Mouse (Mus musculus): Measurements from ENCODE around the gene Ina. TPM values are rescaled to one million over a fixed set of nuclear protein-coding genes. Genes with fewer than 3 reads are reported as not detected.

Gene Ina
- polyA plus RNA-seq, 1 experiment: not detected

GRCm38 (mm10) chr19:47012521-47013130, 1.9 kb upstream of the Ina start:
- Histone ChIP-seq H3K4me1 (ENCODE audit: control insufficient read depth, insufficient read depth, low read length) (peaks cover 1% of the 10 kb centered on the region), H3K4me3 (replicated peaks; ENCODE audit: control insufficient read depth, low read depth, low read length) (no peak overlapping the region), H3K27ac (ENCODE audit: control insufficient read depth, insufficient read depth, low read depth, low read length, poor library complexity) (no peak overlapping the region)
- 86% methylated on average over 15 of the region's 15 CpGs for WGBS
- no peak for TF ChIP-seq CTCF (IDR thresholded peaks at IDR 0.05; ENCODE audit: control insufficient read depth, insufficient read depth, low read length)
- TF ChIP-seq POLR2A (IDR thresholded peaks at IDR 0.05; ENCODE audit: borderline replicate concordance, control insufficient read depth, low read depth, low read length): no peak

DNA sequence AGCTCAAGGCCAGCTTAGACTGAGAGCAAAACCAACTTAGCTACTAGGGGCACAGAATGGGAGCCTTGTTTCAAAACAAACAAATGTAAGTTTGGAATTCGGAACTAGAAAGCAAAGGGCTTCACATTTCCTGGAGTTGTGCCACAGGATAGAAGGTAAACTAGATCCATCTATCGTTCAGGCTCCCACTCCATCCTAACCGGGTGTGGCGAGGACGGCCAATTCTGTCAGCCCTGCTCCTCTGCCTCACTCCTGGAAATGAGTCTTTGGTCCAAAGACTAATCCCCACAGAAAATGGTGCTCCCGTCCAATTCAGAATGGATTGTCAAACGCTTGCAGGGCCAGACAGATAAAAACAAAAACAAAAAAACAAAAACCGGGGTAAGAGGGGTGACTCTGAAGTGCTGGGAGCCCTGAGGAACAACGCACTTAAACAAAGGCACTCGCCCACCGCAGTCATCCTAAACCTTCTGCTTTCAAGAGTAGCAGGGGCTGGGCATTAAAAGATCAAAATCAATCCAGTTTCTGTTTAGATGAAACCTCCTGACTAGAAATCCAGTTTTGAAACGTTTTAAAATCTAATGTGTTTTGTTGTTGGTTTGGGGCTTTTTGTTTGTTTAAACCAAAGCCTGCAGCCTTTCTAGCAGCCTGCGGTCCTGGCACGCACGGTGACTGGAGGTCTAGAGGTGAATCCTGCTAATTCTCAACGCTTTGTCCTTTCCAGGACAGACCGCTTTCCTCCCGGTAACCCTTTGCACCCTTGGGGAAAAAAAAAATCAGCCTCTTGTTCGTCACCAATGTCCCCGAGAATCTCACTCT, 949 bp upstream of the Ina start:
- TF ChIP-seq POLR2A (IDR thresholded peaks at IDR 0.05; ENCODE audit: borderline replicate concordance, control insufficient read depth, low read depth, low read length) (no peak), CTCF (IDR thresholded peaks at IDR 0.05; ENCODE audit: control insufficient read depth, insufficient read depth, low read length) (no peak)
- 23% methylated on average over 20 of the region's 20 CpGs for WGBS
- H3K4me3 ChIP-seq (replicated peaks; ENCODE audit: control insufficient read depth, low read depth, low read length): no peak overlapping the region
- H3K4me1 ChIP-seq (ENCODE audit: control insufficient read depth, insufficient read depth, low read length): peaks cover 1% of the 10 kb centered on the region
- no peak overlapping the region for H3K27ac ChIP-seq (ENCODE audit: control insufficient read depth, insufficient read depth, low read depth, low read length, poor library complexity)

GRCm38 (mm10) chr19:47014159-47014446, 395 bp upstream of the Ina start:
- H3K4me1 ChIP-seq (ENCODE audit: control insufficient read depth, insufficient read depth, low read length): peaks cover 1% of the 10 kb centered on the region
- WGBS: 10% methylated on average over 11 of the region's 11 CpGs
- H3K4me3 ChIP-seq (replicated peaks; ENCODE audit: control insufficient read depth, low read depth, low read length): no peak overlapping the region
- no peak overlapping the region for H3K27ac ChIP-seq (ENCODE audit: control insufficient read depth, insufficient read depth, low read depth, low read length, poor library complexity)
- no peak for TF ChIP-seq POLR2A (IDR thresholded peaks at IDR 0.05; ENCODE audit: borderline replicate concordance, control insufficient read depth, low read depth, low read length)
- no peak for TF ChIP-seq CTCF (IDR thresholded peaks at IDR 0.05; ENCODE audit: control insufficient read depth, insufficient read depth, low read length)

GRCm38 (mm10) chr19:47015396-47015795, 898 bp downstream of the Ina start:
- no peak overlapping the region for H3K4me3 ChIP-seq (replicated peaks; ENCODE audit: control insufficient read depth, low read depth, low read length)
- WGBS: 5% methylated on average over 37 of the region's 37 CpGs
- H3K27ac ChIP-seq (ENCODE audit: control insufficient read depth, insufficient read depth, low read depth, low read length, poor library complexity): no peak overlapping the region; the same call in 1 of the 2 replicates
- TF ChIP-seq CTCF (IDR thresholded peaks at IDR 0.05; ENCODE audit: control insufficient read depth, insufficient read depth, low read length) (no peak), POLR2A (IDR thresholded peaks at IDR 0.05; ENCODE audit: borderline replicate concordance, control insufficient read depth, low read depth, low read length) (0 out of 2 replicates have a peak, but pooled peaks have one; percentile 16)
- H3K4me1 ChIP-seq (ENCODE audit: control insufficient read depth, insufficient read depth, low read length): no peaks in the 10 kb centered on the region; the same call in 1 of the 2 replicates

DNA sequence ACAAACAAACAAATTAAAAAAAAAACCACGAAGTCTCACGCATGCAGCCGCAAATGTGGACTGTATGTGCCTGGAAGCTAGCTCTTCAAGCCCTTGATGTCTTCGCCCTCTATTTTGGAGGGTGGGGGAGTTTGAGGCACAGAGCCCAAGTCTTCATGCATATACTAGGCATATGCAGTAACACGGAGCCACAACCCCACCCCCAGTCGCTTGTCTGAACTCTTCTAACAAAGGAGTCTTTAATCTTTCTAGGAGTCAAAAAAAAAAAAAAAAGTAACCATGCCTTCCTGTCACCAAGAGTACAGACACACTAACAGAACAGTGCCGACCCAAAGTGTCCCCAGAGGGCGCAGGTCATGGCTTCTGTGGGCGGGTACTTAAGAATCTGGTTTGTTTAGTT, 1.5 kb downstream of the Ina start:
- Histone ChIP-seq H3K4me1 (ENCODE audit: control insufficient read depth, insufficient read depth, low read length) (no peaks in the 10 kb centered on the region; the same call in 1 of the 2 replicates), H3K27ac (ENCODE audit: control insufficient read depth, insufficient read depth, low read depth, low read length, poor library complexity) (no peak overlapping the region), H3K4me3 (replicated peaks; ENCODE audit: control insufficient read depth, low read depth, low read length) (no peak overlapping the region)
- no peak for TF ChIP-seq CTCF (IDR thresholded peaks at IDR 0.05; ENCODE audit: control insufficient read depth, insufficient read depth, low read length)
- TF ChIP-seq POLR2A (IDR thresholded peaks at IDR 0.05; ENCODE audit: borderline replicate concordance, control insufficient read depth, low read depth, low read length): no peak
- 11% methylated on average over 9 of the region's 9 CpGs for WGBS

DNA sequence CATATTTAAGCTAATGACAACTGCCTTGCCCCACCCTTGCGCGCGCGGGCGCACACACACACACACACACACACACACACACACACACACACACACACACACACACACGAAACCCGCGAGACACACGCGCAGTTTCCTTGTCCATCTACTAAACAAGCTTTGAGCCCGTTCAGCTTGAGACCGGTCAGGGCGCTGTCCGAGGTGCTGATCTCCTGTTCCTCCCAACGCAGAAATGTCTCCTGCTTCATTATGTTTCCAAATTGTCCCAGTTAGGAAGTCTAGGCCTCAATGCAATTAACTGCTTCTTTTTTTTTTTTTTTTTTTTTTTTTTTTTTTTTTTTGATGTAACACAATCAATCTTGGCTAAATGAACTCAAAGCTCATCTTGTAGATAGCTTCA, 2.0 kb downstream of the Ina start:
- Histone ChIP-seq H3K4me1 (ENCODE audit: control insufficient read depth, insufficient read depth, low read length) (no peaks in the 10 kb centered on the region; the same call in 1 of the 2 replicates), H3K27ac (ENCODE audit: control insufficient read depth, insufficient read depth, low read depth, low read length, poor library complexity) (no peak overlapping the region), H3K4me3 (replicated peaks; ENCODE audit: control insufficient read depth, low read depth, low read length) (no peak overlapping the region)
- 0 out of 2 replicates have a peak, but pooled peaks have one; percentile 12 for TF ChIP-seq CTCF (IDR thresholded peaks at IDR 0.05; ENCODE audit: control insufficient read depth, insufficient read depth, low read length)
- no peak for TF ChIP-seq POLR2A (IDR thresholded peaks at IDR 0.05; ENCODE audit: borderline replicate concordance, control insufficient read depth, low read depth, low read length)
- WGBS: under 1% methylated on average over 15 of the region's 15 CpGs

DNA sequence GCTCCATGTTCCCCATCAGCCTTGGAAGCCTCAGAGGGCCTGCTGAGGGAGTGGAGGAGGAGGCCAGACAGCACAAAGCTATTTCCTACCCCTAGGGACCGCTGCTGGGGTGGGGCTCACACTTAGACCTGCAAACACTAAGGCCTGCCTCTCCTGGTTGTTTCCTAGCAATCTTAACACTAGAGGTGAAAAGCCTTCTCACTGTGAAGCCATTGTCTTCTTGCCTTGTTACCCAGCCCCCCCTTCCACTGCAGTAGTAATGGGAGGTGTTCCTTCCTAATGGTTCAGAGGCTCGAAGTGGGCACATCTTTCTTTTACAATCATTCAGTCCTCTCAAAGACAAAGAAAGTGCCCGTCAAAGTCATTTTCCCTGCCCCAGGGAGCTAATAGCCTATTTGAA, 3.3 kb downstream of the Ina start:
- Histone ChIP-seq H3K4me3 (replicated peaks; ENCODE audit: control insufficient read depth, low read depth, low read length) (no peak overlapping the region), H3K27ac (ENCODE audit: control insufficient read depth, insufficient read depth, low read depth, low read length, poor library complexity) (no peak overlapping the region), H3K4me1 (ENCODE audit: control insufficient read depth, insufficient read depth, low read length) (no peaks in the 10 kb centered on the region)
- no peak for TF ChIP-seq CTCF (IDR thresholded peaks at IDR 0.05; ENCODE audit: control insufficient read depth, insufficient read depth, low read length)
- TF ChIP-seq POLR2A (IDR thresholded peaks at IDR 0.05; ENCODE audit: borderline replicate concordance, control insufficient read depth, low read depth, low read length): no peak
- WGBS: 9% methylated on average over 3 of the region's 3 CpGs

DNA sequence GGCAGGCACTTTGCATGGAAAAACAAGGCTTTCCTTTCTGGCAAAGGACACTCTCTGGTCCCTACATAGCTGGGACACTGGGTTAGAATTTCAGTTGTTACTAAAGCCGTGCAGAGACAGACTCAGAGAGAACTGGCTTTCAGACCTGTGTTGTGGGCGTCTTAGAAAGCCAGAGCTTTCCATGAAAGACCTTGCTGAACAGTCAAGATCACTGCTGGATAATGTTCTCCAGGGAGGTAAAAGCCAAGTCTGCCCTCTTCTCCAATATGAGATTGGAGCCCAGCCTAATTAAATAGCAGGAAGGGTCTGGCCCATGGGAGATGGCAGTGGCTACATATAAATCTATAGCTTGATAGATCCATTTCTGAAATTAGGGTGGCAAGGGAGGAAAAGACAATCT, 3.8 kb downstream of the Ina start:
- no peaks in the 10 kb centered on the region for H3K4me1 ChIP-seq (ENCODE audit: control insufficient read depth, insufficient read depth, low read length)
- 52% methylated on average over 2 of the region's 2 CpGs for WGBS
- H3K27ac ChIP-seq (ENCODE audit: control insufficient read depth, insufficient read depth, low read depth, low read length, poor library complexity): no peak overlapping the region
- no peak overlapping the region for H3K4me3 ChIP-seq (replicated peaks; ENCODE audit: control insufficient read depth, low read depth, low read length)
- TF ChIP-seq POLR2A (IDR thresholded peaks at IDR 0.05; ENCODE audit: borderline replicate concordance, control insufficient read depth, low read depth, low read length) (no peak), CTCF (IDR thresholded peaks at IDR 0.05; ENCODE audit: control insufficient read depth, insufficient read depth, low read length) (no peak)

Data from bone marrow, adult 2 months (tissue).